12 mouse cellular contexts compared by ENCODE assay signal in the genomic region with DNA sequence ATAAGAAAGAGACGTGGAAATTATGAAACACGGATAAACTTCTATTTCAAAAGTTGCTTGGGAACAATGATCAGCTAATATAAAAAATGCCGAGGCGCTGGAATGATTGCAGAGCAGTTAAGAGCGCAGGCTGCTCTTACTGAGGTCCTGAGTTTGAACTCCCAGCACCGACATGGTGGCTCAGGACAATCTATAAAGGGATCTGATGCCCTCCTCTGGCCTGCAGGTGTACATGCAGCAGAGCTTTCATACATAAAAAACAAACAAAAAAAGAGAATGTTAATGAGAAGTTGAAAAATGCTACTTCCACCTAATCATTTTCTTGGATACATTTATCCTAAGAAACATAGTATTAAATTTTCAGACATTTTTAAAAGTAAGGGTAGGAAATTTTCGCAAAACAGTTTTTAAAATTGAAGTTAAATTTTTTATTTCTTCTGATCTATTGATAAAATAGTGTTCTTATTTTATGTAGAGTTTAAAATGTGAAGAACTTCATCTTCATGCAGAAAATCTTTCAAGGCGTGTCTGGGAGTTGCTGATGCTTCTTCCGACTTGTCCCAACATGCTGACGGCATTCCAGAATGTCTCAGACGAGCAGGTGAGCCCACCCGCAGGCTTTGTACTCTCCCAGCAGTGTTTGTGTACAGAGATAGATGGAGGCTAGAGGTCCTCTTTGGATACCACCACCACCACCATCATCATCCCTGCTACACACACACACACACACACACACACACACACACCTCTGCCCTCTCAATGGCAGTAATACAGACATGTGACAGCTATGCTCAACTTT.
DNase-seq lines count a peak whose midpoint lies in the region; ATAC-seq and TF ChIP-seq lines count a peak whose summit lies in the region.
"Had no signal": no experiment of that assay in that cellular context is flagged by ENCODE, and none has a peak within 500 bp of the region (broad histone marks: within the 10 kb centered on the region; RNA-seq: fewer than 3 reads in every experiment).

No protein-coding gene starts in this region.

- H3K27ac ChIP-seq in kidney, adult 2 months (ENCODE audit: insufficient read depth, low read depth, low read length): no peak overlapping the region
- no peak overlapping the region for H3K27ac ChIP-seq in kidney, embryonic 14.5 days (ENCODE audit: low read depth, low read length)
- no peak overlapping the region for H3K27ac ChIP-seq in MEL (ENCODE audit: control insufficient read depth, low read depth, low read length)
- H3K27ac ChIP-seq in embryonic facial prominence, embryonic 11.5 days (replicated peaks; ENCODE audit: low read depth, low read length): no peak overlapping the region

- H3K4me2 ChIP-seq in kidney, embryonic 14.5 days (replicated peaks; ENCODE audit: low read depth, low read length): no peak overlapping the region
- no peak overlapping the region for H3K4me2 ChIP-seq in embryonic facial prominence, embryonic 11.5 days (ENCODE audit: low read depth, low read length)

- DNase-seq in kidney, adult 2 months: peak; percentile 3
- peak; percentile 30 for DNase-seq in A20 (ENCODE audit: low read depth, low spot score)
- DNase-seq in MEL (ENCODE audit: low read depth, low spot score): peak; percentile 54
- peak; percentile 28 for DNase-seq in embryonic facial prominence, embryonic 11.5 days (ENCODE audit: low spot score)
- no peak for DNase-seq in ovary, postnatal 36 days (ENCODE audit: low spot score)
- no peak for DNase-seq in frontal cortex, postnatal 10 days (ENCODE audit: low spot score in 2 of 2)
- no peak for DNase-seq in urinary bladder, adult 18-20 months (ENCODE audit: low spot score in 2 of 2)
- DNase-seq: kidney, adult 11 months; layer of hippocampus, adult 9-11 months; lung, postnatal 4 days had no signal

- no peak for ATAC-seq in kidney, embryonic 14.5 days (ENCODE audit: low FRiP score, low TSS enrichment)
- no peak for ATAC-seq in embryonic facial prominence, embryonic 11.5 days (replicated peaks; ENCODE audit: insufficient number of reproducible peaks, low FRiP score, low TSS enrichment, low read depth)

- H3K4me3 ChIP-seq in kidney, adult 2 months (ENCODE audit: insufficient read depth, low read depth, low read length): no peak overlapping the region
- no peak overlapping the region for H3K4me3 ChIP-seq in kidney, embryonic 14.5 days (ENCODE audit: low read length)
- H3K4me3 ChIP-seq in MEL (ENCODE audit: control insufficient read depth in 1 of 2, insufficient read depth in 1 of 2, low read depth in 2 of 2, low read length in 2 of 2): no peak overlapping the region
- H3K4me3 ChIP-seq in embryonic facial prominence, embryonic 11.5 days (ENCODE audit: low read depth, low read length): no peak overlapping the region
- H3K4me3 ChIP-seq: erythroblast, embryonic 14.5 days had no signal

- no peaks in the 10 kb centered on the region for H3K9me3 ChIP-seq in kidney, embryonic 14.5 days (ENCODE audit: control insufficient read depth, low read length)
- H3K9me3 ChIP-seq in MEL (replicated peaks; ENCODE audit: insufficient read depth, low read length): no peaks in the 10 kb centered on the region
- H3K9me3 ChIP-seq in embryonic facial prominence, embryonic 11.5 days (replicated peaks; ENCODE audit: control insufficient read depth, low read length): no peaks in the 10 kb centered on the region

- no peaks in the 10 kb centered on the region for H3K27me3 ChIP-seq in kidney, adult 2 months (replicated peaks; ENCODE audit: control insufficient read depth, insufficient read depth, low read length)
- no peaks in the 10 kb centered on the region for H3K27me3 ChIP-seq in kidney, embryonic 14.5 days (ENCODE audit: control insufficient read depth, insufficient read depth, low read length)
- no peaks in the 10 kb centered on the region for H3K27me3 ChIP-seq in MEL (ENCODE audit: control insufficient read depth in 1 of 2, insufficient read depth in 2 of 2, low read length in 2 of 2)
- H3K27me3 ChIP-seq in embryonic facial prominence, embryonic 11.5 days (ENCODE audit: control insufficient read depth, insufficient read depth, low read length): no peaks in the 10 kb centered on the region

- no peaks in the 10 kb centered on the region for H3K4me1 ChIP-seq in kidney, adult 2 months (ENCODE audit: control insufficient read depth, insufficient read depth, low read length)
- H3K4me1 ChIP-seq in kidney, embryonic 14.5 days (ENCODE audit: control insufficient read depth, insufficient read depth, low read length): no peaks in the 10 kb centered on the region
- no peaks in the 10 kb centered on the region for H3K4me1 ChIP-seq in MEL (ENCODE audit: control insufficient read depth in 1 of 2, insufficient read depth in 2 of 2, low read length in 2 of 2)
- no peaks in the 10 kb centered on the region for H3K4me1 ChIP-seq in embryonic facial prominence, embryonic 11.5 days (ENCODE audit: control insufficient read depth, insufficient read depth, low read length)

- no peak for TF ChIP-seq EP300 in MEL (IDR thresholded peaks at IDR 0.05; ENCODE audit: low read depth in 1 of 2, low read length in 2 of 2)

- no peak overlapping the region for H3K9ac ChIP-seq in kidney, embryonic 14.5 days (ENCODE audit: low read depth, low read length)
- H3K9ac ChIP-seq in MEL (ENCODE audit: control insufficient read depth, low read depth, low read length, poor library complexity, severe bottlenecking): no peak overlapping the region
- no peak overlapping the region for H3K9ac ChIP-seq in embryonic facial prominence, embryonic 11.5 days (replicated peaks; ENCODE audit: low read length)

- TF ChIP-seq POLR2A in kidney, adult 2 months (IDR thresholded peaks at IDR 0.05; ENCODE audit: low read depth, low read length): no peak
- TF ChIP-seq POLR2A in MEL (IDR thresholded peaks at IDR 0.05; ENCODE audit: control insufficient read depth in 1 of 2, insufficient read depth in 1 of 2, low read depth in 1 of 2, low read length in 2 of 2, poor library complexity in 1 of 2): no peak

- TF ChIP-seq RAD21 in MEL (IDR thresholded peaks at IDR 0.05; ENCODE audit: low read depth, low read length): peak; percentile 59

- H3K79me2 ChIP-seq in MEL (ENCODE audit: control insufficient read depth, insufficient read depth, low read length, poor library complexity): no peaks in the 10 kb centered on the region

- TF ChIP-seq CTCF in kidney, adult 2 months (conservative IDR thresholded peaks at IDR 0.05; ENCODE audit: insufficient read depth, insufficient read length, low read depth, low read length): peak; percentile 26; the same call in 1 of the 2 replicates
- peak; percentile 19 to 64 (median 32); a peak in 3 of 6 replicates for TF ChIP-seq CTCF in MEL (IDR thresholded peaks at IDR 0.05 in 2 of 3, conservative IDR thresholded peaks at IDR 0.05 in 1 of 3; ENCODE audit: control insufficient read depth in 1 of 3, insufficient read depth in 1 of 3, low read depth in 2 of 3, low read length in 3 of 3, poor library complexity in 1 of 3, severe bottlenecking in 1 of 3)

- H3K36me3 ChIP-seq in kidney, adult 2 months (ENCODE audit: control insufficient read depth, insufficient read depth, low read length): peaks cover 8% of the 10 kb centered on the region
- H3K36me3 ChIP-seq in kidney, embryonic 14.5 days (ENCODE audit: control insufficient read depth, insufficient read depth, low read length): peaks cover 43% of the 10 kb centered on the region
- H3K36me3 ChIP-seq in MEL (ENCODE audit: control insufficient read depth in 1 of 2, insufficient read depth in 2 of 2, low read length in 2 of 2): peaks cover 0 to 29% of the 10 kb centered on the region in 2 experiments; a peak in 3 of 4 replicates
- no peaks in the 10 kb centered on the region; the same call in 1 of the 2 replicates for H3K36me3 ChIP-seq in embryonic facial prominence, embryonic 11.5 days (replicated peaks; ENCODE audit: control insufficient read depth, insufficient read depth, low read depth, low read length)

- 92% methylated on average over 12 of the region's 12 CpGs for WGBS in kidney, adult 2 months
- WGBS in kidney, embryonic 14.5 days: 94% methylated on average over 12 of the region's 12 CpGs
- WGBS in embryonic facial prominence, embryonic 11.5 days: 87% methylated on average over 12 of the region's 12 CpGs

TF ChIP-seq in MEL, 35 proteins besides CTCF, POLR2A, EP300 and RAD21:
- TF ChIP-seq ELF1 (IDR thresholded peaks at IDR 0.05; ENCODE audit: low read depth, low read length): no peak
- 0 out of 2 replicates have a peak, but pooled peaks have one; percentile 23 for TF ChIP-seq ZNF384 (IDR thresholded peaks at IDR 0.05; ENCODE audit: low read depth, low read length)
- TF ChIP-seq ZC3H11A (IDR thresholded peaks at IDR 0.05; ENCODE audit: low read depth, low read length): peak; percentile 58
- no peak for TF ChIP-seq POLR2AphosphoS2 (IDR thresholded peaks at IDR 0.05; ENCODE audit: low read length)
- TF ChIP-seq SMC3 (IDR thresholded peaks at IDR 0.05; ENCODE audit: low read depth, low read length): peak; percentile 61
- 0 out of 2 replicates have a peak, but pooled peaks have one; percentile 29 for TF ChIP-seq SIN3A (IDR thresholded peaks at IDR 0.05; ENCODE audit: low read length)
TF ChIP-seq in MEL: peak in this region for 4.

Comparison
In these comparisons a context has a peak if more than half of its experiments do, and no peak if none do; other contexts are left out.
1. DNase-seq: peak in kidney, adult 2 months (single experiment), A20 (single experiment), MEL (single experiment) and embryonic facial prominence, embryonic 11.5 days (single experiment); none in ovary, postnatal 36 days (single experiment), frontal cortex, postnatal 10 days (0 of 2) and urinary bladder, adult 18-20 months (0 of 2).